Mouse (Mus musculus) cerebellum, adult 2 months (tissue): ENCODE results near the gene Pex11g.

Source experiments
- CTCF ChIP-seq: fragments of 200-500 bp; IDR thresholded peaks from 2 replicates; pipeline ENCODE4 v1.5.1; 2011; ENCODE audit warnings: low read depth, mild to moderate bottlenecking, control low read depth, low read length, moderate library complexity, borderline replicate concordance; ENCODE audit not compliant: insufficient read depth
- POLR2A ChIP-seq: fragments of 200-500 bp; IDR thresholded peaks from 2 replicates; pipeline ENCODE4 v1.6.1; 2011; ENCODE audit warnings: low read length, control low read depth, borderline replicate concordance; ENCODE audit not compliant: insufficient read depth

DNA sequence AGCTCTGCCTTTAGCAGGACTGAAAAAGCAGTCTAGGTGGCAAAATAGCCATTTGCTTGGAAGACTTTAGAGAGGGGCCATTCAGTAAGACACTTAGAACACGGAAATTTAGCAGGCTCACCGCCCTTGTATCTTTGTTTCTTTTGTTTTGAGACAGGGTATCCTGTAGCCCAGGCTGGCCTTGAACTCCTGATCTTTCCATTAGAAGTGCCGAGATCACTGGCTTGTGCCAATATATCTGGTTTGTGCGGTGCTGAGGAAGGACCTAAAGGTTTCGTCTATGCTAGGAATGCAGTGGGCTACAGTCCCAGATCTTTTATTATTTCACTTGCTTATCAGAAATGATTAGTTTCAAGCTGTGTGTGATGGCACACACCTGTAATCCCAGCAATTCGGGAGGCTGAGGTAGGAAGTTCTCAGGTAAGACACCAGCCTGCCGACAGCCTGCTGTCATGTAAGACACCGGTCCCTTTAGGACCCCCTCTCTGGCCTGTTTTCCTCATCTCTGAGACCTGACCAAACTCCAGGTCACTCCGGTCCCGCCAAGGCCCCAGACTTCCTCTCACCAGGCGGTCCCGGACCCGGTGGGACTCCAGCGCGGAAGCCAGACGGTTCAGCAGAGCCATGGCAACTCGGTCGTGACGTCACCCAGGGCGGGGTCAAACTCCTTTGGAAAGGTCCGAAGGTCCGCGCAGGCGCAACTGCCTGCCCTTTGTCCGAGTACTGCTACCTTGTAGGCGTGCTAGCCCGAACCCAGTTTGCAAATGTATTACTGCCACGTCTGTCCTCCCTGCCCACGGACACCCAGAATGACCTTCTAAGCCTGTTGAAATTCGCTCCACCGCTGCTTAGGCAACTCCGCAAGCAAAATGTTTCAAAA is at the start of gene Pex11g:
- no peak for TF ChIP-seq CTCF
- peak; percentile 78; the same call in 1 of the 2 replicates for TF ChIP-seq POLR2A
